Mouse (Mus musculus) limb, embryonic 10.5 days (tissue): Measurements from ENCODE around the gene Nhlrc2. TPM values are rescaled to one million over a fixed set of nuclear protein-coding genes. Genes with fewer than 3 reads are reported as not detected.

Source experiments
- DNase-seq: peaks from one replicate; pipeline ENCODE4 v3.0.0-alpha.2; 2017; ENCODE audit warnings: low spot score
- H3K27ac ChIP-seq: fragments of 300-500 bp; sonication (generic); 2 replicates; pipeline ENCODE4 v1.5.1; 2016; ENCODE audit warnings: mild to moderate bottlenecking
- H3K27me3 ChIP-seq: fragments of 300-500 bp; sonication (generic); 2 replicates; pipeline ENCODE4 v1.6.1; 2016; ENCODE audit warnings: low read depth, mild to moderate bottlenecking; ENCODE audit not compliant: poor library complexity, severe bottlenecking
- H3K36me3 ChIP-seq: fragments of 300-500 bp; sonication (generic); 2 replicates; pipeline ENCODE4 v1.6.1; 2016; ENCODE audit warnings: mild to moderate bottlenecking, moderate library complexity
- H3K4me1 ChIP-seq: fragments of 300-500 bp; sonication (generic); 2 replicates; pipeline ENCODE4 v1.6.1; 2016
- H3K4me3 ChIP-seq: fragments of 300-500 bp; sonication (generic); 2 replicates; pipeline ENCODE4 v1.5.1; 2016; ENCODE audit warnings: mild to moderate bottlenecking, moderate library complexity
- H3K9me3 ChIP-seq: fragments of 300-500 bp; sonication (generic); replicated peaks from 2 replicates; pipeline ENCODE4 v1.6.1; 2016; ENCODE audit warnings: mild to moderate bottlenecking
- WGBS: fragments of 180-500 bp; shearing (Covaris S2); methylation state at CpG from one replicate; pipeline ENCODE4 v1.1.7; 2016; 5-methylcytosine and 5-hydroxymethylcytosine counted together
- polyA plus RNA-seq: library from polyadenylated mRNA; unstranded; fragments of >200 nt; fragmentation: Nextera tagmentation; extraction: Ambion mirVana; gene quantifications from 2 replicates; pipeline ENCODE4 v1.2.1, GENCODE M21; 2016

Nhlrc2 gene
- polyA plus RNA-seq, 1 experiment from 2014 or later, result 16.6 TPM

DNA sequence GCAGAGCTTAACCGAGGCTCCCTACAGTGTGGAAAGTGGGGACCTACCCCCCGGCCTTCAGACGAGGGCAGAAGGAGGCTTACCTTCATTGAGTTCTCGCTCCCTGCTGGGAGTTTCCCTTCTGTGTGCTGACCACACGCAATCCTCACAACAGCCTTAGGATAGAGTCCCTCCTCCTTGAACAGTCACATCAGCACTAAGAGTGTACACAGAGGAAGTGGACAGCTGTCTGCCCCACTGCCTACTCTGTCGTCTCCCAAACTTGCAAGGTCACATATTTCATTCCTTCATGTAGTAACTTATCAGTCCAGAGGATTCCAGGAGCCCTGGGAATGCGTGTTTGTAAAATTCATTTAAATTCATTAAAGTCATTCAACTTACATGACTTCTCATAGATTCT is 52.7 kb downstream of the Nhlrc2 start:
- peak; percentile 37 for DNase-seq
- H3K36me3 ChIP-seq, result peaks cover 33% of the 10 kb centered on the region

DNA sequence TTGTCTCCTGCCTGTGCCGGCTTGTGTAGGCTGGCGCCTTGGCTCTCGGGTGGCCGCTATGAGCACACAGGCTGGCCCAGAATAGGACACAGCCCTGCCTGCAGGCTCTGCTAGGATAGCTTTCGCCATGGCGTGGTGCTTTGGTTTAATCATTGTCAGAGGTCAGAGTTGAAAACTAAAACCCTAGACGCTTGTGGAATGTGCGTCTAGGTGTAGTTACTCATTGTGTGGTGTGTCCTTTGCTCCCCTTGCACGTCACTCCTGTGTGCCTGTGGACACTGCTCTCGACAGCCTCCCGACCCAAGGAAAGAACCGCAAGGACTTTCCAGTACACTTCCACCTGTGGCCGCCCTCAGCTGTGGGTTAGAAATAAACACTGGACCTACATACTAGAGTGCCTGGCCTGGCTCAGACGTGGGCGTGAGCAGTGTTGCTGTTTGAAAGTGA is 53.9 kb downstream of the Nhlrc2 start:
- no peak for DNase-seq
- H3K36me3 ChIP-seq, result peaks cover 23% of the 10 kb centered on the region
- no peak overlapping the region for H3K4me3 ChIP-seq
- no peaks in the 10 kb centered on the region for H3K9me3 ChIP-seq
- no peaks in the 10 kb centered on the region for H3K27me3 ChIP-seq
- H3K4me1 ChIP-seq, result peaks cover 35% of the 10 kb centered on the region
- no peak overlapping the region for H3K27ac ChIP-seq
- 81% methylated on average over 15 of the region's 15 CpGs for WGBS

More for the DNA sequence above, 52.7 kb downstream of the Nhlrc2 start:
- H3K4me1 ChIP-seq, result peaks cover 35% of the 10 kb centered on the region
- H3K9me3 ChIP-seq, result no peaks in the 10 kb centered on the region
- H3K27ac ChIP-seq, result no peak overlapping the region
- H3K27me3 ChIP-seq, result no peaks in the 10 kb centered on the region
- H3K4me3 ChIP-seq, result no peak overlapping the region
- WGBS, result 80% methylated on average over 7 of the region's 7 CpGs

DNA sequence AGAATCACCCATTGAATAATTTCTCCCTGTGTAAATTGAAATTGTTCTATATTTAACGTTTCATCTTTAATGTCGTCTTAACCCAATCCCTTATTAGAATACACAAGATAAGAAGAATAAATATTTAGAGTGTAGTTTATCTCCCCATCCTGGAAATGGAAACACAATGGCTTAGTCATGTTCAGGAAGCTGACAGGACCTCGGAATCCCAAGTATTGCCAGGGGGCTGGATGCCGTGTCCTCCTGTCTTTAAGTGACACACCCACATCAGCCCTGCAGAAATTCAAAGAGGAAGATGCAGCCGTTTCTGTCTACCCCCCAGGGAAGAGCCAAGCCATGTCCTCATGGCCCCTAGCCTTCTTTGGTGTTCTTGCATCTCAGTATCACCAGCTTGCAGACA is 60.9 kb downstream of the Nhlrc2 start:
- no peaks in the 10 kb centered on the region for H3K9me3 ChIP-seq
- no peak overlapping the region for H3K4me3 ChIP-seq
- 80% methylated on average over 5 of the region's 5 CpGs for WGBS
- H3K36me3 ChIP-seq, result 0 out of 2 replicates have a peak, but pooled peaks cover under 1% of the 10 kb centered on the region
- no peak for DNase-seq
- H3K27me3 ChIP-seq, result no peaks in the 10 kb centered on the region
- H3K27ac ChIP-seq, result no peak overlapping the region
- no peaks in the 10 kb centered on the region for H3K4me1 ChIP-seq

DNA sequence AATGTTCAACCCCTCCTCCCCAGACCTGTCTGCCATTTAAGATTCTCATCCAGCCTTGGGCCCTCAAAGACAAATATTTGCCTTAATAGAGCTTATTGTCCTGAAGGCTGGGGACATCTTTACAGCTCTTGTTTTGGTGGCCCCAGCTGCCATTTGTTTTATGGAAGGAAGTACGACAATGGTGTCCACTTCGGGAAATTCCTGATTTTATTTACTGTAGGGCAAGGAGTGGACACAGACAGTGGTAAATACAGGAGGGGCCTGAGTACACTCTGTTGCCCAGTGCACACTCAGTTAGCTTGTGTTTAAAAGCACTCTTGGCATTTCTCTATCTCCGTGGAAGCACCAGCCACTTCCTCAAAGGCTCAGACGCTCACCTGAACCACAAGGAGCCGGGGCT is 66.1 kb downstream of the Nhlrc2 start:
- Histone ChIP-seq H3K4me3 (no peak overlapping the region), H3K27ac (no peak overlapping the region), H3K9me3 (0 out of 2 replicates have a peak, but pooled peaks cover 2% of the 10 kb centered on the region), H3K27me3 (no peaks in the 10 kb centered on the region), H3K36me3 (no peaks in the 10 kb centered on the region), H3K4me1 (0 out of 2 replicates have a peak, but pooled peaks cover 3% of the 10 kb centered on the region)
- DNase-seq, result no peak
- WGBS, result 84% methylated on average over 5 of the region's 5 CpGs

DNA sequence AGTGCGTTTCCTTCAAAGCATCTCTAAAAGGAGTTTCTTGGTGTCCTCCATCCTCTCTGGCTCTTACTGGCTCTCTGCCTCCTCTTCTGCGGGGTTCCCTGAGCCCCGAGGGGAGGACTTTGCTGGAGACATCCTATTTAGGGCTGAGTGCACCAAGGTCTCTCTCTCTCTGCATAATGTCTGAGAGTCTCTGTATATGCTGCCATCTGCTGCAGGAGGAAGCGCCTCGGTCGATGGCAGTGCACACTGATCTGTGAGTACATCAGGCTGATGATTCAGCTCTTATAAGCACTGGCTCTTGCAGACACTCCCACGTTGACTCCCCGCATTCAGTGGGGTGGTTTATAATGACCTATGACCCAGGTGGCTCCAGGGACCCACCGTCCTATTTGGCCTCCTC is 70.8 kb downstream of the Nhlrc2 start:
- Histone ChIP-seq H3K4me3 (no peak overlapping the region), H3K36me3 (no peaks in the 10 kb centered on the region), H3K27ac (no peak overlapping the region), H3K9me3 (0 out of 2 replicates have a peak, but pooled peaks cover 2% of the 10 kb centered on the region), H3K4me1 (0 out of 2 replicates have a peak, but pooled peaks cover 10% of the 10 kb centered on the region), H3K27me3 (no peaks in the 10 kb centered on the region)
- WGBS, result 84% methylated on average over 9 of the region's 9 CpGs
- DNase-seq, result no peak

DNA sequence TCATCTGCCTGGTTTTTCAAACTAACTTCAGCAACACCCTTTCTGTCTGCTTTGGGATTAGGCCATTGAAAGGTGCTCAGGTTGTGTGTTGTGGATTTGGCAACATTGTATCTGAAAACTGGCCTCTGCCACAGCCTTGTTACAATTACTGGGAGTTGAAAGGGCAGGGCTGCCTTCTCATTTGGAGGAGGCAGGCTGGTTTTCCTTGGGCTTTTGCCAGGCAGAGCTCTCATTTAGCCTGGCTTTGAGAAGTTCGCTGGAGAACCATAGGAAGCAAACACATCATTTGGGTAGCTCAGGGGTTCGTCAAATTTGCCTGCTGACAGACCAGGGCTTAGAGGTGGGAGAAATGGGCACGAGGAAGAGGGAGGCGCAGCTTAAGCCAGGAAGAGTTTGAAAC is 71.5 kb downstream of the Nhlrc2 start:
- Histone ChIP-seq H3K4me1 (peaks cover 11% of the 10 kb centered on the region; the same call in 1 of the 2 replicates), H3K36me3 (no peaks in the 10 kb centered on the region), H3K4me3 (no peak overlapping the region), H3K27ac (no peak overlapping the region), H3K9me3 (0 out of 2 replicates have a peak, but pooled peaks cover 2% of the 10 kb centered on the region), H3K27me3 (no peaks in the 10 kb centered on the region)
- 74% methylated on average over 4 of the region's 4 CpGs for WGBS
- no peak for DNase-seq

DNA sequence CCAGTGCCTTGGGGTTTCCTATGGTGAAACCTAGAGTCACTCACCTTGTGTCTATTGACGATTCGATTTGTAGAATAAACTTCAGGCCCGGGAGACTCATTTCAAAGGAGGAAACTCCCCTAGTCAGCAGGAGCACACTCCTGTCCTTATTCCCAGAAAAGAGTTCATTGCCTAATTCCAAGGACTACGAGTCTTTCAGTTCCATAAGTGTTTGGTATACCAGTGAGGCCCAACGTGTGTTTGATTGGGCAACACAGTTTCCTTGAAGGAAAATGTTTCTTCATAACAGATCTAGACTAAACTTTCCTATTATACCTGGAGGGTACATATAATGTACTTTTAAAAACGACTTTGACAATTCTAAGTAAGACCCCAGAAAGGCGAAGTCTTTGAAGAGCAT is 73.8 kb downstream of the Nhlrc2 start:
- peaks cover 17% of the 10 kb centered on the region; the same call in 1 of the 2 replicates for H3K4me1 ChIP-seq
- 0 out of 2 replicates have a peak, but pooled peaks cover 2% of the 10 kb centered on the region for H3K9me3 ChIP-seq
- H3K36me3 ChIP-seq, result no peaks in the 10 kb centered on the region
- WGBS, result 93% methylated on average over 7 of the region's 7 CpGs
- no peaks in the 10 kb centered on the region for H3K27me3 ChIP-seq
- DNase-seq, result no peak
- no peak overlapping the region for H3K27ac ChIP-seq
- no peak overlapping the region for H3K4me3 ChIP-seq

DNA sequence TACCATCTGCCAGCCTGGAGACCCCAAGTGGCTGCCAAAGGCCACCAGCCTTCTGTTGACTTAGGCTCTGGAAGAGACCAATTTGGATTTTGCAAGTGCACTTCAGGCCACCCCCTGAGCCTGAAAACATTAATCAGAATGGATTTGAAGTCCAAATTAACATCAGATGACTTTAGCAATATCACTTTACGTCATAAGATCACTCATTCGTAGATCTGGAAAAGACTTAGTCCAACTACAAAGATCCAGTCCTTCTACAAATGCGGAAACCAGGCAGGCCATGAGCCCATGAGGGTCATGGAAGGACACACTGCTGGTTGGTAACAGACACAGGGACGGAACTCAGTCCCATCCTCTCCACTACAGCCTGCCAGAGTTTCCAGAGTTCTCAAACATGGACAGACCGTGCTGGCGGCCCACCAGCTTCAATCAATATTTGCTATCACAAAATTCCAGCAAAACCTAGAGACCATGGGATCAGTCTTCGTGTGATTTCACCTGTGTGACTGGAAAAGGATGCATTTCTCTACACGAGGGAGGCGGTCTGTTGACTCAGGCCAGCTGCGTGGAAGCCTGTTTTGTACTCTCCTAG is 79.9 kb downstream of the Nhlrc2 start:
- Histone ChIP-seq H3K9me3 (no peaks in the 10 kb centered on the region), H3K36me3 (no peaks in the 10 kb centered on the region), H3K27ac (no peak overlapping the region), H3K4me1 (peaks cover 25% of the 10 kb centered on the region), H3K4me3 (no peak overlapping the region), H3K27me3 (no peaks in the 10 kb centered on the region)
- WGBS, result 92% methylated on average over 10 of the region's 10 CpGs
- DNase-seq, result no peak

DNA sequence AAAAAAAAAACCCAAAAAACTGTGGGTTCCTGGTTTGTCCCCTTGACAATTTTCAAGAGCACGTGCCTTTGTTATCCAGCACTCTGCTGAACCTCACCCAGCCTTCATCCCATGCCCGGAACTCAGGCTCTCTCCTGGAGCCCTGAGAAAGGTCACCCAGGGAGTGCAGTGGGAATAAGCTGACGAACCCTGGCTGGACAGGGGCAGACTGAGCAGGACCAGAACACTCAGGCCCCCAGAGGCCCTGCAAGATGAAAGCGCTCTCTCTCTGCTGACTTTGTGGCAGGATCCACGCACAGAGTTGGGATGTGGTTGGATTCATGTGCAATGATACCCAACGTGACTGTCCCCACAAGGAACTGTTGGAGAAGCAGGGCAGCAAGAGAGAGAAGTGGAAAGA is 81.6 kb downstream of the Nhlrc2 start:
- Histone ChIP-seq H3K4me3 (no peak overlapping the region), H3K9me3 (no peaks in the 10 kb centered on the region), H3K4me1 (peaks cover 23% of the 10 kb centered on the region), H3K27ac (no peak overlapping the region), H3K36me3 (no peaks in the 10 kb centered on the region), H3K27me3 (no peaks in the 10 kb centered on the region)
- no peak for DNase-seq
- 72% methylated on average over 6 of the region's 6 CpGs for WGBS

DNA sequence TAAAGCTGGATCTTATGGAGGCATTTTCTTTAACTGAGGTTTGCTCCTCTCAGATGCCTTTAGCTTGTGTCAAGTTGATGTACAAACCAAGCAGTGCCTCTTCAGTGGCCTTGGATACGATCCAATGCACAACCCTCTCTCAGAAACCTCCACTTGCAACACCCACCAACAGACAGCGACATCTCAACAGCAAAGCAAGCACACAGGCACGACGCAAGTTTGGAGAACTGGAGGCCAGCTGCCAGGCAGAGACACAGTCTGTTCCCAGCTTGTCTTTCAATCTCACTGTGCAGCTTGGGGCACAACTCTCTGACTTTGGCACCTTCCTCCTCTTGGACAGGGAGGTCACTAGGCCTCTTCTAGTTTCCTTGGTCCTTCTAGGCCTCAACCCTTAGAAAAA is 83.0 kb downstream of the Nhlrc2 start:
- WGBS, result 90% methylated on average over 4 of the region's 4 CpGs
- Histone ChIP-seq H3K36me3 (no peaks in the 10 kb centered on the region), H3K4me3 (no peak overlapping the region), H3K27me3 (no peaks in the 10 kb centered on the region), H3K27ac (0 out of 2 replicates have a peak overlapping the region, but pooled peaks have one; percentile 4), H3K9me3 (no peaks in the 10 kb centered on the region), H3K4me1 (peaks cover 17% of the 10 kb centered on the region)
- no peak for DNase-seq

DNA sequence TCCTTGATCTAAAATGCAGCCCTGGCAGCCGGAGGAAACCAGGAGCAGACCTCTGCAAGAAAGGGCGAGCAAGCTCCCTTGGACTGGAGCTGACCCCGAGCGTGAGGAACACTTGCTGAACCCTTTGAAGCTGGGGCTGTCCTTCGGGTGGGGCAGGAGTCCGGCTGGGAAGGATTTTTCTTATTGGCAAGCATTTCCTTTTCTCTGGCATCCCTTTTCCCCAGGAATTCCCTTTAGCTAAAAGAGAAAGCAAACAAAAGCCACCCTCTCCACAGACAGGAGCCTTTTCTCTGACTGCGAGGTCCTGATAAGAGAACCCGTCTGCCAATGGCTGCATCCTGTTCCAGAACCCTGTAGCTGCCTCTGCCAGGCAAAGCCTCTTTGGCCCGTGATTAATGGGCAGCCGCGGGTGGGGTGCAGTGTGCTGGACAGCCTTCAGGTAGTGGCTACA is 83.4 kb downstream of the Nhlrc2 start:
- peaks cover 17% of the 10 kb centered on the region for H3K4me1 ChIP-seq
- WGBS, result 58% methylated on average over 11 of the region's 11 CpGs
- H3K9me3 ChIP-seq, result no peaks in the 10 kb centered on the region
- H3K36me3 ChIP-seq, result no peaks in the 10 kb centered on the region
- DNase-seq, result no peak
- 0 out of 2 replicates have a peak overlapping the region, but pooled peaks have one; percentile 4 for H3K27ac ChIP-seq
- no peaks in the 10 kb centered on the region for H3K27me3 ChIP-seq
- no peak overlapping the region for H3K4me3 ChIP-seq

DNA sequence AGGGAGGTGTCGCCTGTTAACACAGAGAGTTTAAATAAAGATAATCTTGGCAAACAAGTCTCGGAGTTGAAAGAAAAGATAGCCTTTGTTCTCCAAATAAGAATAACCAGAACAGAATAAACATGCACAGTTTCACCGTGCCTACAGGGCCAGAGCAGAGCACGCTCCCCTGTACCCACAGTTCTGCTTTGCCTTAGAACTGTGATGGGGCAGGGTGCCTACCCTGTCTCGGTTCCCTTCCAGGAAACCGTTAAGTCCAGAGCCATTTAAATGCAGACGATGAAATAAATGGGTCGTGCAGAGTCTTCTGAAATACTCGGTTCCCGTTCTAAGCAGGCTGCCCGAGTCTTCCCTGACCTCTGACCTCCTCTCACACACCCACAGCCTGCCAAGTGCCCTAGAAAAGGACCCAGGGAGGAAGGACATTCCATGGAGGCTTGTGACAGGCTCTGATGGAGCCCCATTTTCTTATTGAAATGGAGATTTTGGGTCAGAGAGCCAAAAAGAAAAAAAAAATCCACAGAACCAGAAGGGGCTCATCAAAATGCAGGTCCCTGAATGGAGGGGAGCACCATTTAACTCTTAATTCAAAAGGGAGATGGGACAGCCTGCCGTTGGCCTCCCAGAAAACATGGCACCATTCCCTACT is 89.1 kb downstream of the Nhlrc2 start:
- no peak for DNase-seq
- Histone ChIP-seq H3K4me3 (no peak overlapping the region), H3K4me1 (no peaks in the 10 kb centered on the region), H3K9me3 (no peaks in the 10 kb centered on the region), H3K36me3 (no peaks in the 10 kb centered on the region), H3K27ac (no peak overlapping the region), H3K27me3 (no peaks in the 10 kb centered on the region)
- 77% methylated on average over 12 of the region's 12 CpGs for WGBS

DNA sequence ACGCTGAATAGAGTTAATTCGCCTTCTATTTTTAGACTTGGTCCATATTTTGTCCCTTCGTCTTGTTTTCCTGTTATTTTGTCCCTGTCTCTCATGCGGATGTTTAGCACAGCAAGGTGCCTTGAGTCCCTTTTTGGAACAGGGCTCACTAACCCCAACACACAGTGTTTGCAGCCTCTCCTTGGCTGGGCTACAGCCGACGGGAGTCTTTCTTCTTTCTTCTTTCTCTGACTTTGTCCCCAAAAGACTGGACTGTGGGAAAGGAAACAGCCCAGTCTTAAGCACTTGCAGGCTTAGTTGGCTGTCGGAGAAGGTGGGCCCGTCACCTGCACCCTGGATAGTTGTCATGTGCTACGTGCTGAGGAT is 89.6 kb downstream of the Nhlrc2 start:
- H3K4me3 ChIP-seq, result no peak overlapping the region
- no peaks in the 10 kb centered on the region for H3K27me3 ChIP-seq
- H3K4me1 ChIP-seq, result no peaks in the 10 kb centered on the region
- no peak for DNase-seq
- no peaks in the 10 kb centered on the region for H3K36me3 ChIP-seq
- no peaks in the 10 kb centered on the region for H3K9me3 ChIP-seq
- 93% methylated on average over 9 of the region's 9 CpGs for WGBS
- no peak overlapping the region for H3K27ac ChIP-seq
